In genomic region chr8:70353194-70353817, GRCm38 (mm10) we compare ENCODE assay signal across 8 mouse cellular contexts. TPM values are rescaled to one million over a fixed set of nuclear protein-coding genes. Genes with fewer than 3 reads are reported as not detected.
DNase-seq lines count a peak whose midpoint lies in the region; ATAC-seq lines count a peak whose summit lies in the region.

TSS of gene Upf1 (minus strand) at chr8:70353278.

- peaks cover 31% of the 10 kb centered on the region for H3K4me1 ChIP-seq in intestine, embryonic 14.5 days (replicated peaks; ENCODE audit: control insufficient read depth, insufficient read depth, low read length)

- peak within 1 kb of the TSS; percentile 99 for H3K4me3 ChIP-seq in intestine, embryonic 14.5 days (ENCODE audit: low read depth, low read length)

- H3K9ac ChIP-seq in intestine, embryonic 14.5 days (ENCODE audit: low read length) = peak within 1 kb of the TSS; percentile 96

- peak within 1 kb of the TSS; percentile 86 for H3K27ac ChIP-seq in intestine, embryonic 14.5 days (ENCODE audit: low read depth)

- intact Hi-C loops in left cerebral cortex, postnatal 14 days (cut with DNase I) = no loop called here

- WGBS in intestine, embryonic 14.5 days = under 1% methylated on average over 51 of the region's 69 CpGs

- H3K4me2 ChIP-seq in intestine, embryonic 14.5 days (ENCODE audit: low read length) = peak within 1 kb of the TSS; percentile 100

- H3K27me3 ChIP-seq in intestine, embryonic 14.5 days (replicated peaks; ENCODE audit: control insufficient read depth, insufficient read depth, low read length) = no peaks in the 10 kb centered on the region

- peak; percentile 99 for DNase-seq in adrenal gland, adult 18-20 months (ENCODE audit: low spot score in 2 of 2)
- peak; percentile 99 for DNase-seq in embryo, embryonic 11 days
- DNase-seq in gastrocnemius, postnatal 25 days = peak; percentile 99
- peak; percentile 98 for DNase-seq in intestine, embryonic 14.5 days (ENCODE audit: low spot score)
- peak; percentile 99 for DNase-seq in left cerebral cortex, postnatal 14 days (ENCODE audit: low spot score in 2 of 2)
- peak; percentile 100 for DNase-seq in mesoderm, embryonic 11.5 days (ENCODE audit: low read depth, low spot score)
- peak; percentile 98 for DNase-seq in right cerebral cortex, postnatal 36 days (ENCODE audit: low spot score in 2 of 2)
- peak; percentile 98 for DNase-seq in yolk sac, embryonic 10.5 days (ENCODE audit: low spot score)

- peaks cover 20% of the 10 kb centered on the region for H3K36me3 ChIP-seq in intestine, embryonic 14.5 days (ENCODE audit: control insufficient read depth, insufficient read depth, low read length)

- H3K9me3 ChIP-seq in intestine, embryonic 14.5 days (ENCODE audit: control insufficient read depth, low read length) = no peaks in the 10 kb centered on the region

- ATAC-seq in intestine, embryonic 14.5 days (replicated peaks; ENCODE audit: low FRiP score, low TSS enrichment, low read depth) = peak; percentile 89

RNA-seq across cellular contexts. Expression of gene Upf1, which starts in this region (rescaled TPM):
- 10 to 100 TPM; 64.0 to 70.2 TPM for total RNA-seq in adrenal gland, adult 18-20 months (2021)
- 10 to 100 TPM; 28.9 to 29.5 TPM for total RNA-seq in gastrocnemius, postnatal 25 days (2021)
- 16.6 and 19.4 TPM in 2 replicates for polyA plus RNA-seq in intestine, embryonic 14.5 days (2014; fragmentation: Nextera tagmentation; extraction: Ambion mirVana)
- 10 to 100 TPM; 49.8 to 53.4 TPM for total RNA-seq in left cerebral cortex, postnatal 14 days (2021)

Comparison
In these comparisons a context has a peak if more than half of its experiments do, and no peak if none do; other contexts are left out.
1. Peak in every context shown above with its lines: DNase-seq, ATAC-seq, H3K4me3 ChIP-seq and H3K27ac ChIP-seq.